Mouse (Mus musculus) liver, postnatal 0 days (tissue): ENCODE results near the gene Lad1. TPM values are rescaled to one million over a fixed set of nuclear protein-coding genes. Genes with fewer than 3 reads are reported as not detected.

Experiments
- ATAC-seq: fragments of 200-750 bp; cut with Nextera tagmentation; 2 replicates; pipeline ENCODE4 v1.8.0; 2017; ENCODE audit warnings: mild to moderate bottlenecking, moderate library complexity
- DNase-seq: peaks from one replicate; pipeline ENCODE4 v3.0.0-alpha.2; 2016
- H3K27ac ChIP-seq: fragments of 300-500 bp; sonication (generic); 2 replicates; pipeline ENCODE4 v1.5.1; 2014; ENCODE audit warnings: antibody characterized with exemption, moderate library complexity, mild to moderate bottlenecking, low read depth
- H3K27me3 ChIP-seq: fragments of 300-500 bp; sonication (generic); 2 replicates; pipeline ENCODE4 v1.6.1; 2014; ENCODE audit warnings: low read length, control low read depth, mixed read lengths; ENCODE audit not compliant: insufficient read depth
- H3K36me3 ChIP-seq: fragments of 300-500 bp; sonication (generic); replicated peaks from 2 replicates; pipeline ENCODE4 v1.6.1; 2014; ENCODE audit warnings: mild to moderate bottlenecking, control low read depth, low read length, moderate library complexity, mixed read lengths; ENCODE audit not compliant: insufficient read depth
- H3K4me1 ChIP-seq: fragments of 300-500 bp; sonication (generic); 2 replicates; pipeline ENCODE4 v1.6.1; 2014; ENCODE audit warnings: antibody characterized with exemption, mild to moderate bottlenecking, control low read depth; ENCODE audit not compliant: insufficient read depth
- H3K4me2 ChIP-seq: fragments of 300-500 bp; sonication (generic); 2 replicates; pipeline ENCODE4 v1.6.1; 2014; ENCODE audit warnings: low read depth, mild to moderate bottlenecking, low read length, moderate library complexity, mixed read lengths
- H3K4me3 ChIP-seq: fragments of 300-500 bp; sonication (generic); 2 replicates; pipeline ENCODE4 v1.5.1; 2014; ENCODE audit warnings: low read depth, low read length
- H3K9ac ChIP-seq: fragments of 300-500 bp; sonication (generic); replicated peaks from 2 replicates; pipeline ENCODE4 v1.6.1; 2014; ENCODE audit warnings: mild to moderate bottlenecking, moderate library complexity
- H3K9me3 ChIP-seq: fragments of 300-500 bp; sonication (generic); 2 replicates; pipeline ENCODE4 v1.6.1; 2016; ENCODE audit warnings: mild to moderate bottlenecking, control low read depth, low read length, mixed read lengths
- CTCF ChIP-seq: sonication (generic); IDR thresholded peaks from 2 replicates; pipeline ENCODE4 v1.5.1; 2016; ENCODE audit warnings: antibody characterized with exemption, low read depth
- EP300 ChIP-seq: IDR thresholded peaks from 2 replicates; pipeline ENCODE4 v1.6.1; 2016; ENCODE audit warnings: antibody characterized with exemption, low read depth, mild to moderate bottlenecking
- WGBS: fragments of 180-500 bp; shearing (Covaris S2); extraction: QIAGEN DNeasy Blood & Tissue Kit; methylation state at CpG from one replicate; pipeline ENCODE4 v1.1.7; 2014; ENCODE audit not compliant: insufficient replicate concordance; 5-methylcytosine and 5-hydroxymethylcytosine counted together
- polyA plus RNA-seq: library from polyadenylated mRNA; unstranded; fragments of >200 nt; fragmentation: Nextera tagmentation; extraction: Ambion mirVana; gene quantifications from 2 replicates; pipeline ENCODE4 v1.2.1, GENCODE M21; 2015

The Lad1 gene
- polyA plus RNA-seq, 1 experiment from 2014 or later: 0.42 TPM

DNA sequence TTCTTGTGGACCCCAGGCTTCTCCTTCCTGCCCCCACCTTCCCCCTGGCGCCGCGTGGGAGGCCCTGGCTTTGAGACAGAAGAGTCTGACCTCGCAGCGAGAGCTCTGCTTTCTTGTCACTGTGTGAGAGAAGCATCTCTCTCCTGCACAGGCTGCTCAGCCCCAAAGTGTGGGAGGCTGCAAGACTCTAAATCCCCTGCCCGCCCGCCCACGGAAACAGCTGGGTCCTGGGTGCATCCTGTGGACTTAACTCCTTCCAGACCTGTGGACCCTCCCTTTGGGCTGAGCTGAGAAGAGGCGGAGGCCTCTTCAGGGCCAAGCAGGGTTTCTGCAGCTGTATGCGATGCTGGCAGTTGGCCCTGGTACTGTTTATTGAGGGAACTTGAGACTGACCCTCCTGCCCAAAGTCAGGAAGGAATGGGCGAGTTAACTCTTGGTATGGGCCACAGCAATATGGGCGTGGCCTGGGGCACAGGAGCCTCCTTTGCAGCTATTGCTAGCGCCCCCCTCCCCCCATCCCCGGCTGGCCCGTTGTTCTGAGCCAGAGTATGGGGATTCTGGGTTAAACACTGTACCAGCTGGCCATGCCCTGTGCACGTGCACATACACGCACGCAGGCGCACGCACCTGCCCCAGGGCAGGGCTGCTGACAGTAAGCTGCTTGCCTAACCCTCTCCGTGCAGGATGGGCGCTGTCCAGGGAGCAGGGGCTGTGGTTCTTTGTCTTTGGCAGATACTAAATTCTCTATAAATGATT lies 39.4 kb upstream of the Lad1 start, which contains the start of gene Tnni1:
TSS of gene Tnni1 (plus strand) at position 655 of the 756 bp plus-strand sequence.
- Histone ChIP-seq H3K27me3 (0 out of 2 replicates have a peak, but pooled peaks cover 6% of the 10 kb centered on the region), H3K9ac (no peak within 1 kb of the TSS), H3K36me3 (no peaks in the 10 kb centered on the region), H3K27ac (no peak within 1 kb of the TSS), H3K9me3 (no peaks in the 10 kb centered on the region), H3K4me2 (no peak within 1 kb of the TSS), H3K4me3 (no peak within 1 kb of the TSS), H3K4me1 (peaks cover 6% of the 10 kb centered on the region)
- DNase-seq: no peak
- peak; percentile 52; the same call in 1 of the 2 replicates for ATAC-seq
- 19% methylated on average over 22 of the region's 22 CpGs for WGBS
- TF ChIP-seq EP300 (no peak), CTCF (no peak)

DNA sequence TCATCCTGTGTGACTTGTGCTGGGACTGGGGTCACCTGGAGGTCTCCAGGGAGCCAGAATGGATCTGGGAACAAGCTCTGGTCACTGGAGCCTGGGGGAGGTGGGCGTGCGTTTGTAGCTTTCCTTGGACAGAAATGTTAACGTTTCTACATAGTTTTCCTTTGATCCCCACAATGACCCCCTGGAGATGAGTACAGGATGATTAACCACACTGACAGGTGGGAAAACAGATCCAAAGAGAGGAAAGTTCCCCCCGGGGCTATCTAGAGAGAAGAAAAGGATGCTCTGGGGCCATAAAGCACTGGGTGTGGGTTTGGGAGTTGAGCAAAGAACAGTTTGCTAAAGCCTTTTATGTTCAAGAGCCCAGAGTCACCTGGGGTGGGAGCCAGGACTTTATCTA lies 37.7 kb upstream of the Lad1 start:
- no peak overlapping the region for H3K27ac ChIP-seq
- H3K9ac ChIP-seq: no peak overlapping the region
- H3K4me1 ChIP-seq: peaks cover 6% of the 10 kb centered on the region
- no peak overlapping the region for H3K4me2 ChIP-seq
- no peaks in the 10 kb centered on the region for H3K9me3 ChIP-seq
- 0 out of 2 replicates have a peak, but pooled peaks cover 6% of the 10 kb centered on the region for H3K27me3 ChIP-seq
- no peaks in the 10 kb centered on the region for H3K36me3 ChIP-seq
- ATAC-seq (no peak), DNase-seq (no peak)
- TF ChIP-seq CTCF (no peak), EP300 (no peak)
- H3K4me3 ChIP-seq: no peak overlapping the region
- WGBS: 59% methylated on average over 4 of the region's 4 CpGs

DNA sequence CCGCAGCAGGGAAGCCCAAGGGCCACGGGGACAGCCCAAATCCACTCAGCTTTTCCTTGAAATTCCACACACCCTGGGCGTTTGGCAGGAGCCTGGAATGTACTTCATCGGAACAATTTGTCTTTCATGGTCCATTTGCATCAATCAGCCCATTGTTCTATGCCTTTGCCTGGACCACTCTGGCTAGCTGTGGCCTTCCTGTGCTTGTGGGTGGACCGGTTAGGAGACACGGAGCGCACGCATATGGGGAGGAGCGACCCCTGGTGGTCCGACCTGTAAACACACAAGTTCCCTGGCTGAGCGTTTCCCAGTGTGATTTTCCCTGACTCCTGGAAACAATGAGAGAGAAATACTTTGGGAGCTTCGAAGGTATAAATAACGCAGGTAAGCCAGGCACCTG lies 37.2 kb upstream of the Lad1 start:
- DNase-seq: peak; percentile 77
- ATAC-seq: no peak
- Histone ChIP-seq H3K9ac (no peak overlapping the region), H3K27me3 (0 out of 2 replicates have a peak, but pooled peaks cover 6% of the 10 kb centered on the region), H3K4me1 (peaks cover 6% of the 10 kb centered on the region), H3K9me3 (no peaks in the 10 kb centered on the region), H3K27ac (no peak overlapping the region), H3K4me3 (no peak overlapping the region), H3K36me3 (no peaks in the 10 kb centered on the region), H3K4me2 (no peak overlapping the region)
- 15% methylated on average over 13 of the region's 13 CpGs for WGBS
- peak; percentile 92 for TF ChIP-seq CTCF
- TF ChIP-seq EP300: no peak

DNA sequence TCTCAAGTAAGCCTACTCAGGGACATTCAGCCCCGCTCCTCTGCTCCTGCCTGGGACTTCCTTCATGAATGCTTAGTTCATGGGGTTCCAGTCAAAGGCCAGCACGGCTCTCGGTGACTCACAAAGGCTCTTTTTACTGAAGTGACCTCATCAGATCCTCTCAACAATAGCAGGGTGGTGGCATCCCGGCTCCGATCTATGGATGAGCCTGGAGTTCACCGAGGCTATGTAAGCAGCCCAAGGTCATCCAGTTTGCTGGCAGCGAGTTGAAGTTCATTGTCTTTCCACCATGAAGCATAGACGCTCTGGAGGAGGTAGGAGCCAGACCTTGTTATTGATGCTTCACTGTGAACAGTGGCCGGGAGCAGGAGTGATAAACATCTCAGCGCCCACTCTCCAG lies 35.6 kb upstream of the Lad1 start:
- DNase-seq (no peak), ATAC-seq (0 out of 2 replicates have a peak, but pooled peaks have one; percentile 26)
- Histone ChIP-seq H3K9me3 (no peaks in the 10 kb centered on the region), H3K4me1 (peaks cover 6% of the 10 kb centered on the region), H3K27me3 (0 out of 2 replicates have a peak, but pooled peaks cover 6% of the 10 kb centered on the region), H3K27ac (no peak overlapping the region), H3K36me3 (no peaks in the 10 kb centered on the region), H3K9ac (no peak overlapping the region), H3K4me3 (no peak overlapping the region), H3K4me2 (no peak overlapping the region)
- WGBS: 61% methylated on average over 10 of the region's 10 CpGs
- TF ChIP-seq EP300 (no peak), CTCF (no peak)

DNA sequence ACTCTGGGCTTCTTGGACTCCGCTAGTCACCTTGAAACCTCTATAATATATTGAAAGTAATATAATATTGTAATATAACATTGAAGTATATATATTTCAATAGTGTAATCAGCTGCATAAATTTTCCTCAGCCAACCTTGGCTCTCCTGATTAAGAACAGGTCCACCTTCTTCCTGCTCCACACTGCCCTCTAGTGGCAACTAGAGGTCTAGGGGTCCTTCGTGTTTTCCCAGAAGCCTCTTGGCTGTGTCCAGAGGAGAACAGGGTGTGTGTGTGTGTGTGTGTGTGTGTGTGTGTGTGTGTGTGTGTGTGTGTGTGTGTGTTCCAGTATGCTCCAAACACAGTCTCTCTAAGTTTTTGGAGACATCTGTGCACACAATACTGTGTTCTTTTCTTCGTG lies 30.6 kb upstream of the Lad1 start:
- Histone ChIP-seq H3K4me1 (0 out of 2 replicates have a peak, but pooled peaks cover 3% of the 10 kb centered on the region), H3K27ac (no peak overlapping the region), H3K36me3 (no peaks in the 10 kb centered on the region), H3K27me3 (0 out of 2 replicates have a peak, but pooled peaks cover 3% of the 10 kb centered on the region), H3K4me3 (no peak overlapping the region), H3K9ac (no peak overlapping the region), H3K9me3 (no peaks in the 10 kb centered on the region), H3K4me2 (no peak overlapping the region)
- TF ChIP-seq CTCF (peak; percentile 88), EP300 (no peak)
- DNase-seq (peak; percentile 78), ATAC-seq (peak; percentile 66)
- 43% methylated on average over 3 of the region's 3 CpGs for WGBS

DNA sequence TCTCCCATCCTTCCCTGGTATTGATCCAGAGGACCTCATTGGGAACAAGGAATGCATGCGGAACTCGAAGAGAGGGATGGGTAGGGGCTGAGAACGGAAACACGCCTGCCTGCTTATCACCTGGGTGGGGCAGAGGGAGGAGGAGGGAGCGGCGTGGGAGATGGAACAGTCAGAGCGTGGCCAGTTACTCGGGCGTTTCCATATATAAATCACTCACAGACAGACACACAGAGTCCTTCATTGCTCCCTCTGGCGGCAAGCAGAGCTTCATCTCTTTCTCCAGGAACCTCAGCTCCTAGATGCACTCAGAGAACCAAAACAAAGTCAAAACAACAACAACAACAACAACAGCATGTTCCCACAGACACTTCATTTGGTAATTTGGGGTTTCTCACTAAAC lies 29.7 kb upstream of the Lad1 start:
- WGBS: 13% methylated on average over 10 of the region's 10 CpGs
- H3K27ac ChIP-seq: no peak overlapping the region
- H3K9me3 ChIP-seq: no peaks in the 10 kb centered on the region
- H3K4me3 ChIP-seq: no peak overlapping the region
- peaks cover 6% of the 10 kb centered on the region for H3K4me1 ChIP-seq
- no peak overlapping the region for H3K9ac ChIP-seq
- H3K4me2 ChIP-seq: no peak overlapping the region
- ATAC-seq (no peak), DNase-seq (peak; percentile 36)
- TF ChIP-seq EP300 (no peak), CTCF (peak; percentile 62)
- H3K27me3 ChIP-seq: peaks cover 6% of the 10 kb centered on the region
- H3K36me3 ChIP-seq: no peaks in the 10 kb centered on the region
